Mouse (Mus musculus) CD4-positive helper T cell, adult 2 months (primary cell): ENCODE data around the gene Rhobtb1.

Source experiments
- DNase-seq: peaks from one replicate; pipeline ENCODE4 v3.0.0-alpha.2; 2012; ENCODE audit warnings: low read depth, missing footprints, low spot score

Gene Rhobtb1

DNA sequence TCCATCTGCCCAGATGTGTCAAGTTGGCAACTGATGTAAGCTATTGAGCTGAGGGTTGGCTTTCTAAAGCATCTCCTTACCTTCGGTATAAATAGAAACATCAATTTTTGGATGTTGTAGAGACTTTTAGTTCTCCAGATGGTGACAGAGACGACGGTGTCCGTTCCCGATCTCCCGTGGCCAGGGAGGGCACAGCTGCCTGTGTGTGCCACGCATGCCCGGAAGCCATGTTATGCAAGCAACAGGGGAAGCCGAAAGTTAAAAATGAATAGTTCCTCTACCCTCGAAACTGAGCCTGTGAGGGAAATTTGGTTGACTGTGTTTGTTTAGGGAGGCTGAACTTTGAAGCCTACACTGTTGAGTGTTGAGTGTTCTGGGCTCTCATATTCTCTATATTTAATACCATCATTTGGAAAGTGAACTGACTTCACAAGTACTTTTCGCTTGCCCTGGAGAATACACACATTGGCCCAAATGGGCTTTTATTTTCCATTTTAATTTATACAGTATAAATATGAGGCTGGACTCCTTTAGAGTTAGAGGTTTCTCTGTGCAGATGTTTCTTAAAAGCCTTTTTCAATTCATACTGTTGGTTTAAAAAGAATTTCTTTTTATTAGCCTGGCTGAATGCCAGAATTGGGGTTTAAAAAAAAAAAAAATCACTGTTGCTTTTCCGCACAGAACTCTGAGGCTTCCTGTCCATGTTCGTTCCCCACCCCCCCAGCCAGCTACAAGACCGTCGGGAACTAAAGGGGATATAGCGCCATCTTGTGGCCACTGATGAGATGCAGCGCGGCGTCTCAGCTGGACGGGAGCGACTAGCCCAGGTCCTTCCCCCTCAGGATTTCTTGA lies 169.7 kb downstream of the Rhobtb1 start:
- peak; percentile 74 for DNase-seq

GRCm38 (mm10) chr10:69321519-69322035 lies 170.3 kb downstream of the Rhobtb1 start:
- DNase-seq = no peak

- no peak for DNase-seq
Measured at GRCm38 (mm10) chr10:69323986-69324385, 172.8 kb downstream of the Rhobtb1 start.

GRCm38 (mm10) chr10:69324816-69325215 lies 173.6 kb downstream of the Rhobtb1 start:
- no peak for DNase-seq

DNA sequence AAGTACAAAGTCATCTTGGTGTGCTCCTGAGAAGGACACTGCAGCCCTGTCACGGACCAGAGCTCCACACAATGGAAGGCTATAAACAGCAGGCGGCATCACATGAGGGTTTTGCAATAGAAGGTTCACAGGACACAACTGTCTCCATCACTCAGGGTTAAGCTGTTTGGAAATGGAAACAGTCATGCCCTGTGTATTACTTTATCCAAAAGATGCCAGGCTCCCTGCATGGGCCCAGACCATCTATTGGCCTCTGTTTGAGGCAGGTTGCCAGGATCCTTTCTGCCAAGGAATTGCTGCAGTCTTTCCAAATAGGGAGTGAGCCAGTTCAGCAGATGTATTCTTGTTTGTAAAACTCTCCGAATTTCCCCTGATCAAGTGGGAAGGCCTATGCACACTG lies 175.2 kb downstream of the Rhobtb1 start:
- no peak for DNase-seq

GRCm38 (mm10) chr10:69327362-69327761 lies 176.1 kb downstream of the Rhobtb1 start:
- no peak for DNase-seq

DNA sequence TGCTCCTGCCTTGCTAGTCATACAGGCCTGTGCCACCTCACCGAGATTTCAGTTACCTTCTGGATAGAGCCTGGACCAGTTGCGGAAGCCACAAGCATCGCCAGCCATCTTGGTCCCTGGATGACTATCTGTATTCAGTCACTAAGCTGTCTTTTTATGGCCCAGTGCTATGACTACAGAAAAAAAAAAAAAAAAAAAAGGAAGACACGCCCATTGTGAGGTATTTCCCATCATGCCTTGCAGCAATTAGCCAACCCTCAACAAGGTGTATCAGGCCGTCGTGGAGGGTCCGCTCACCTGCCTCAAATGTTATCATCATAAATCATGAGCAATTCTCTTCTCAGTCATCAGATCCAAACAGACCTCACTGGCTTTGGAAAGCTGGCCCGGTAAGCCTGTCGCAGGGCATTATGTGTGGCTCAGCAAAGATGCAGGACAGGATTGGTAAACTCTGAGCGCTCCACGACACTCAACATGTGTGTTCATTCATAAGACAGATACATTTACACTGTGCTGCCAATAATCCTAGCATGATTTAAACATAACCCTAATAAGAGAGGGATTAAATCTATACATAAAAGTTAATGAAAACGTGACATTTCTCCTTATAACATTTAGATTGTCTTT lies 176.9 kb downstream of the Rhobtb1 start:
- no peak for DNase-seq

DNA sequence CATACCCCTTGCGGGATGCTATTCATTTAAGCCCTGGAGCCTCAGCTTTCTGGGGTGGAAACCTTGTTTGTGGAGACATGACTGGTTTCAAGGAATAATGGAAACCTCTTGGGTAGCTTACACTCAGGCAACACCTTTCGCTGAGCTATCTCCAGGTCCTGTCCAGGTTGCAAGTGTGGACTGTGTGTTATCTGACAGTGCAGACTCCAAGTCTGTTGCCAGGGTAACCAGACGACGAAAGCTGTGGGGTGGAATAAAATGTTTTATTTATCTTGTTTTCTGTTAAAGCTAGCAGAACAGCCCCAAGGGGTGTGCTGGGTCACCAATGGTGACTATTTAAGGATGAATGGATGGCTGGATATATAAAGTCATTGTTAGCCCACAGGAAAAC lies 177.4 kb downstream of the Rhobtb1 start:
- DNase-seq = no peak

DNA sequence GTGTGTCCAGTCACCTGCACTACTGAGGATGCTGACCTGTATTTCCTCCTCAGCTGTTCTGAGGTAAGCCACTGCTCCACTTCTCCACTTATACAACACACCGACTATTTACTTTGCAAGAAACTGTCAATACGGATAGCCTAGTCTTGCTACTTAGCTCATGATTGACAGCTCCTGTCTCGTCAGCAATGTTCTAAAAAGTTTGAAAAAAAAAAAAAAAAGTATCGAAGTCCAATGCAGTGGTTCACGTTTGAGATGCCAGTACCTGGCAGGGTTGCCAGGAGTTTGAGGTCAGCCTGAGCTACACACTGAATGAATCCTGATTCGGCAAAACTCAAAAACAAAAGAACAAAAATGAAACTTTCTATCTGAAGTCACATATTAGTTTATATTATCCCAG lies 180.0 kb downstream of the Rhobtb1 start:
- no peak for DNase-seq

DNA sequence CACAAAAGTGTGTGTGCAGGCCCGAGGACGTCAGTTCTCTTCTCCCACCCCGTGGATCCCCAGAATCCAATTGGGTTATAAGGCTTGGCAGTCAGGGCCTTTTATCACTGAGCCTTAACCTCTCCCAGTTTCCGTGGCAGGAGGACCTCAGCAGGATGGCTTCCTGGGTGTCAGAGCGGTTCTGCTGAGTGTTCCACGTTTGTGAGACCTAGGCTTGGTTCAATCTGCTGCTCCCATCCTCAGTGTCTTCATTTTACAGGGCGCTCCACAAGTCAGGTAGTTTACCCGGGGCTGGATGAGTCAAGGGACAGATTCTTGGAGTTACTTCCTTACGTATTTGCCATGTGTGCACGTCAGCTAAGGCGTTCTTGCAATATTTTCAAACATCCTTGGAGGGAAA lies 182.0 kb downstream of the Rhobtb1 start:
- no peak for DNase-seq

DNA sequence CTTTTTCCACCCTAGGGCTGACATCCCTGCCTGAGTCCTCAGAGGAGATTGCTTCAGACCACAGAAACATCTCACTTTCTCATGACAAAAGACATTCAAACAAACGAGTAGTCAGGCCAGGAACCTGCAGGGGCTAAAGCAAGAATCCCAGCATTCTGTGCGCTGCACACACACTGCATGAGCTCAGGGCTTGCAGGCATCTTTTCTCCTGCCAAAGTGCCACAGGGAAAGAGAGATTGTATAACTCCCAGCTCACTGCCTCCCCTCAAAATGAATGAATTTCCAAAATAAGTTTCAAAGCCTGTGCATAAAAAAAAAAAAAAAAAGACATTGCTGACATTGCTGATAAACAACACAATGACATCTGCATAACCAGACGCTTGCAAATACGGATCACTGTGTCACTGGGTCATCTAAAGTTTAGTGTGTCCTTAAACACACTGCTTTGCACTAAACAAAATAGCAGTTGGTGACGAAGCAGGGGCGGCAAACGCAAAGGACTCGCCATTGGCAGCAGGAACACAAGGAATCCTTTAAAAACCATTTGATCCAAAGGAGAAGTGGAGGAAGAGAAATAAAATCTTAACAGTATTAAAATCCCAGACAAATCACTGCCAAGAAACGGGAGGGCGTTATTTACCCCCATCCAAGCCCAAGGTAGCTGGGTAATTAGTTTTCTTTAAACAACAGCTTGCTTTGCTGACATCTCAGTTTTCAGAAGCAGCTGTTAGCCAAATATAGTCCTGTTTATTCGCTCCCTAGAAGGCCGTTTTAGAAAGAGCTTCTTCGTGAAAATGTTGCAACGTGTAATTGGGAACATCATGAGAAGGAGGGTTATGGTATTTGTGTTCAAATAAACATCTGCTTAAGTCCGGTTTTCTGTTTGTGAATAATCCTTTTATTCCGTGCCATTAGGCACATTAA lies 183.3 kb downstream of the Rhobtb1 start:
- no peak for DNase-seq

- DNase-seq = no peak
Measured at GRCm38 (mm10) chr10:69335195-69335536, 183.9 kb downstream of the Rhobtb1 start.

DNA sequence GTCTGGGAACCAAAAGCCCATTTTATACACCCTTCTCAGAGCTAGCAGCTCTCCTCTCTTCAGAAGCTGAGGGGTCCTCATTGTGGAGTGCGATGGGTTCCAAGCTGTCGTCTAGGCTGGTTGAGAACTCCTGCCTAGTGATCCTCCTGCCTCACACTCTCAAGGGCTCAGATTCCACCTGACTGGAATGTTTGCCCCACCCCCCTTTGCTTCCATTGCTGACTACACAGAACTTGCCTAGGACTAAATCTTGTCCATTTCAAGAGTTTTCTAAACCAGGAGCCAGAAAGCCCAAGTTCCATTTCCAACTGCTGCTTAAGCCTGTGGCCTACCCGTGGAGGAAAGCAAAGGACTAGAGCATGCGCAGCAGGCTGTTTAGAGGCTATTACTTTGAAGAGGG lies 184.4 kb downstream of the Rhobtb1 start:
- no peak for DNase-seq

GRCm38 (mm10) chr10:69336219-69336618 lies 185.0 kb downstream of the Rhobtb1 start:
- DNase-seq = no peak

DNA sequence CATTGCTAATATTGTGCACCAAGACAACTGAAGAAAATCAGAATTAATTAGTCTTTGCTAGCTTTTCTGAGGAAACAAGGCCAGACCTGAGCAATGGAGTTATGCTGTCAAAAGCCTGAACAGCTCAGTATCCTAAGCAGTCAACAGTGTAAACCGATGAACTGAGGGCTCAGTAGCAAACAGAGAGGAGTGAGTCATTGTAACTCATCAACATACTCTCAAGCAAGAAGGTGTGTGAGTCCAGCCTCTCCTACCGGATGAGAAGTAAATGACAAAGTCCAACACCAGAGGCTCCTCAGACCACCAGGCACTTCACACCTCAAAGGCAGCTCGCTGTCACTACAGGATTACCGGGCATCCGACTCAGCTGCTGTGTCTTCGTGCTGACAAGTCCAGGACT lies 188.8 kb downstream of the Rhobtb1 start:
- DNase-seq = no peak
